12 mouse cellular contexts compared by ENCODE assay signal in the genomic region with DNA sequence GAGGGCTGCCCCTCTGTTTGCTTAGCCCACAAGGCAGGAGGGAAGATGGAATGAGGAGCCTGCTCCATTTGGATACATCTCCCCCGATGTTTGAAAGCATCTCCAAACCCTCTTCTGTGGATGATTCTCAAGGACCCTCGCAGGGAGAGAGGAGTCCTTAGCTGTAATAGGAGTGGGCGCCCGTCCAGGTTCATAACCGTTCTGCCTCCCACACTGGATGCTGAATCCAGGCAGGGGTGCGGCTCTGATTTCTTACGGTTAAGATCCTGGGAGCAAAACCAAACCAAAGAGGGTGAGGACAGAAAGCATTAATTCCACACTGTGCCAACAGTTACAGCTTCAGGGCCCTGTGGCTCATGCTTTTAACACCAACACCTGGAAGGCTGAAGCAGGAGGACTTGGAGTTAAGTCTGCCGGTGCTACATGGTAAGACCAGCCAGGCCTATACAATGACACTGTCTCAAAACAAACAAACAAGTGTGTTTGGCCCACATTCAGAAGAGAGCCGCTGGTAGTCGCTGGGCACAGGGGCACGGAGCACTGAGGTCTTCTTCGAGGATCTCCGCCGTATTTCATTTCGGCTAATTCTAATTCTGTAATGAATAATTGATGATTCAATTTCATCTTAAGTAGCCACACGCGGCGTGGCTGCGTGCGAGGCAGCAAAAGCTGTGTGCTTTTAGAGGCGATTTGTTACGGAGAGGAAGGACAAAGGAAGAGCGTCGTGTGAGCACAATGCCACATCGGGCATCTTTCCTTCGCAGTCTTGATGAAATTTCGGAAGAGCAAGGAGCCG.
DNase-seq lines count a peak whose midpoint lies in the region; ATAC-seq and TF ChIP-seq lines count a peak whose summit lies in the region.
"Had no signal": no experiment of that assay in that cellular context is flagged by ENCODE, and none has a peak within 500 bp of the region (broad histone marks: within the 10 kb centered on the region; RNA-seq: fewer than 3 reads in every experiment).

No protein-coding gene starts in this region.

- TF ChIP-seq POLR2A in kidney, adult 2 months (IDR thresholded peaks at IDR 0.05; ENCODE audit: low read depth, low read length): no peak

- no peaks in the 10 kb centered on the region for H3K36me3 ChIP-seq in kidney, adult 2 months (ENCODE audit: control insufficient read depth, insufficient read depth, low read length)
- no peaks in the 10 kb centered on the region for H3K36me3 ChIP-seq in hindbrain, embryonic 10.5 days
- H3K36me3 ChIP-seq in midbrain, embryonic 16.5 days (ENCODE audit: control insufficient read depth, insufficient read depth, low read length): no peaks in the 10 kb centered on the region
- no peaks in the 10 kb centered on the region for H3K36me3 ChIP-seq in kidney, embryonic 16.5 days (ENCODE audit: insufficient read depth, low read length)

- no peaks in the 10 kb centered on the region for H3K4me1 ChIP-seq in kidney, adult 2 months (ENCODE audit: control insufficient read depth, insufficient read depth, low read length)
- peaks cover 35% of the 10 kb centered on the region for H3K4me1 ChIP-seq in hindbrain, embryonic 10.5 days (replicated peaks)
- peaks cover 15% of the 10 kb centered on the region for H3K4me1 ChIP-seq in midbrain, embryonic 16.5 days (ENCODE audit: control insufficient read depth, insufficient read depth, low read length)
- peaks cover 24% of the 10 kb centered on the region for H3K4me1 ChIP-seq in kidney, embryonic 16.5 days (ENCODE audit: insufficient read depth, low read length)

- no peak for TF ChIP-seq CTCF in kidney, adult 2 months (conservative IDR thresholded peaks at IDR 0.05; ENCODE audit: insufficient read depth, insufficient read length, low read depth, low read length)

- peak; percentile 43 for DNase-seq in kidney, postnatal 10 days
- DNase-seq in kidney, adult 2 months: no peak
- peak; percentile 52 for DNase-seq in embryo, embryonic 10.5 days (ENCODE audit: low spot score)
- peak; percentile 42 for DNase-seq in hindbrain, embryonic 10.5 days (ENCODE audit: low spot score)
- no peak for DNase-seq in urinary bladder, postnatal 10 days (ENCODE audit: low spot score)
- DNase-seq in layer of hippocampus, adult 18-20 months (ENCODE audit: low spot score in 2 of 2): no peak
- DNase-seq: cerebellum, adult 11 months; heart, adult 11 months; kidney, adult 11 months had no signal

- H3K27ac ChIP-seq in kidney, adult 2 months (ENCODE audit: insufficient read depth, low read depth, low read length): no peak overlapping the region
- 0 out of 2 replicates have a peak overlapping the region, but pooled peaks have one; percentile 56 for H3K27ac ChIP-seq in hindbrain, embryonic 10.5 days
- no peak overlapping the region for H3K27ac ChIP-seq in midbrain, embryonic 16.5 days (ENCODE audit: low read length)
- H3K27ac ChIP-seq in kidney, embryonic 16.5 days (ENCODE audit: low read length): no peak overlapping the region

- H3K9me3 ChIP-seq in hindbrain, embryonic 10.5 days: 0 out of 2 replicates have a peak, but pooled peaks cover 7% of the 10 kb centered on the region
- no peaks in the 10 kb centered on the region for H3K9me3 ChIP-seq in midbrain, embryonic 16.5 days (replicated peaks; ENCODE audit: control insufficient read depth, low read length, poor library complexity, severe bottlenecking)
- 0 out of 2 replicates have a peak, but pooled peaks cover 3% of the 10 kb centered on the region for H3K9me3 ChIP-seq in kidney, embryonic 16.5 days (ENCODE audit: low read length)

- 0 out of 2 replicates have a peak overlapping the region, but pooled peaks have one; percentile 4 for H3K4me2 ChIP-seq in midbrain, embryonic 16.5 days (ENCODE audit: low read length)
- no peak overlapping the region for H3K4me2 ChIP-seq in kidney, embryonic 16.5 days (replicated peaks; ENCODE audit: low read depth, low read length)

- H3K9ac ChIP-seq in midbrain, embryonic 16.5 days (ENCODE audit: low read depth, low read length): no peak overlapping the region
- H3K9ac ChIP-seq in kidney, embryonic 16.5 days (replicated peaks; ENCODE audit: low read length): no peak overlapping the region

- H3K4me3 ChIP-seq in kidney, adult 2 months (ENCODE audit: insufficient read depth, low read depth, low read length): no peak overlapping the region
- no peak overlapping the region for H3K4me3 ChIP-seq in hindbrain, embryonic 10.5 days
- H3K4me3 ChIP-seq in midbrain, embryonic 16.5 days (ENCODE audit: low read depth, low read length): no peak overlapping the region
- no peak overlapping the region for H3K4me3 ChIP-seq in kidney, embryonic 16.5 days (ENCODE audit: low read length)

- peak; percentile 40; the same call in 1 of the 2 replicates for ATAC-seq in midbrain, embryonic 16.5 days
- ATAC-seq in kidney, embryonic 16.5 days (ENCODE audit: low FRiP score, low TSS enrichment): no peak

- 85% methylated on average over 28 of the region's 28 CpGs for WGBS in kidney, adult 2 months
- WGBS in hindbrain, embryonic 10.5 days: 41% methylated on average over 28 of the region's 28 CpGs
- 16% methylated on average over 28 of the region's 28 CpGs for WGBS in midbrain, embryonic 16.5 days
- WGBS in kidney, embryonic 16.5 days: 70% methylated on average over 28 of the region's 28 CpGs

- H3K27me3 ChIP-seq in kidney, adult 2 months (replicated peaks; ENCODE audit: control insufficient read depth, insufficient read depth, low read length): no peaks in the 10 kb centered on the region
- peaks cover 74% of the 10 kb centered on the region for H3K27me3 ChIP-seq in hindbrain, embryonic 10.5 days (ENCODE audit: insufficient read depth, poor library complexity, severe bottlenecking)
- H3K27me3 ChIP-seq in midbrain, embryonic 16.5 days (ENCODE audit: control insufficient read depth, insufficient read depth, low read depth, low read length): no peaks in the 10 kb centered on the region
- H3K27me3 ChIP-seq in kidney, embryonic 16.5 days (ENCODE audit: insufficient read depth, low read length): no peaks in the 10 kb centered on the region
- H3K27me3 ChIP-seq: CH12.LX had no signal

Comparison
In these comparisons a context has a peak if more than half of its experiments do, and no peak if none do; other contexts are left out.
1. DNase-seq: peak in kidney, postnatal 10 days (single experiment), embryo, embryonic 10.5 days (single experiment) and hindbrain, embryonic 10.5 days (single experiment); none in kidney, adult 2 months (single experiment), urinary bladder, postnatal 10 days (single experiment) and layer of hippocampus, adult 18-20 months (0 of 2).